Mouse (Mus musculus): ENCODE measurements at regions not wholly inside any gene's neighbourhood (a gene's known extent, or its start where the extent isn't known, plus 50 kb on each side); places are given as distances from the start of the nearest gene placed in this dataset.
"Not testable (repeated sequence)": the region's sequence is repeated elsewhere in the genome, so short reads cannot be mapped to it uniquely, and the experiment has no call there.

DNA sequence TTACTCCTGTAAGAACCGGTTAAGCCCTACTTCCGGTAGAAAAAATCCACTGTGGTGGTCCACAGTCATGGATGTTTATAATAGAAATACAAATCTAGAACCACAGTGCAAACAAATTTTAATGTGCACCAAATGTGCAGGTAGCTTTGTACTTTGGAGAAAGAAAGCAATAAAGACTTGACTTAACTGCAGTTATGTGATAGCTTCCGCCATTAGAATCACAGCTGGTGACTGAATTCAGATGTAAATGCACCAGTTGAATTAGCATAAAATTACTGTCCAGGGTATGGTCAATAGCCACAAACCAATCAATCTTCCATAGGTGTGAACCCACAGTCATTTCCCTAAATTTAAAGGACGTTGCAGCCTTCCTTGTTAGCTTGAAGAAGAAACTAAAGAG lies 367.2 kb downstream of the Trib2 start:
- no peak for DNase-seq (ENCODE audit: low spot score in 2 of 2)

DNA sequence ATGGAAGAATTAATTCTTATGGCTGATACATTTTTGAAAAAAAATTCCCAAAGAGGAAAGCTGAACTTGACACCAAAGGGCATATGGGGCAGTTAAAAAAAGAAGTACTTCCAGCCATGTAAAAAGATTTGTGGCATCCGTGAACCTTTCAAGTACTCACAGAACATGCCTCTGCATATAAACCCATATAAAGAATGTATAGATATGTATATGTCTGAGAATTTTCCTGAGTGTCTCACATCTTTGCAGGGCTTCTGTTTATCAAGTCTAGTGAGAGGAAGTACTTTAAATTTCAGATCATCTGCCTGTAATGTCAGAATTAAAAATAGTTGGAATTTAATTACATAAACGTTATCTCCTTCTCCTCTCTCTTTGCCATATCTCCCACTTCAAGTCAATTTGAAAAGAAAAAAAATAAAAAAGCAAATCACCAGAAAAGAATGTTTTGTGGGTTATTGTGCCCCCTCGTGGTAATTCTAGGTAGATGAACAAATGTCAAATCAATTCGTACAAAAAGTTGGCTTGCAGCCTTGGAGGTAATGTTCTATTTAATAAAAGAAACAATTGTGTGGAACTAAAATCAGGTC lies 400.4 kb downstream of the Trib2 start:
- peak; percentile 5 to 61 for DNase-seq (ENCODE audit: low spot score in 2 of 2)

DNA sequence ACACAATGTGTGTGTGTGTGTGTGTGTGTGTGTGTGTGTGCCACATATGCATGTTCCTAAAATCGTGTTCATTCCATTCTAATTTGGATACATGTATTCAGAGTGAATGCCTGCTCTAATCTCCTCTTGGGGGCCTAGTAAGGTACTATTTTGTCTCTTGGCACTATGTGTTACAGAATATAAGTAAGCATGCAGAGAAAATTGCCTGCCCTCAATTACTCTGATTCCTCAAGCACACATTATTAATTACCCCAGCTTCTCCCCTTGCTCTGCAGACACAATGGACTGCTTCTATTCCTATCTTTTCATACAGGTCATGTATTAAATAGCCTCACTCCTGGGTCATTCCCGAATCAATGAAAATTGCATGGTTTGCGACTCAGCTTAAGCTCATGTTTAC lies 406.3 kb downstream of the Trib2 start:
- DNase-seq (ENCODE audit: low spot score in 2 of 2) = no peak

DNA sequence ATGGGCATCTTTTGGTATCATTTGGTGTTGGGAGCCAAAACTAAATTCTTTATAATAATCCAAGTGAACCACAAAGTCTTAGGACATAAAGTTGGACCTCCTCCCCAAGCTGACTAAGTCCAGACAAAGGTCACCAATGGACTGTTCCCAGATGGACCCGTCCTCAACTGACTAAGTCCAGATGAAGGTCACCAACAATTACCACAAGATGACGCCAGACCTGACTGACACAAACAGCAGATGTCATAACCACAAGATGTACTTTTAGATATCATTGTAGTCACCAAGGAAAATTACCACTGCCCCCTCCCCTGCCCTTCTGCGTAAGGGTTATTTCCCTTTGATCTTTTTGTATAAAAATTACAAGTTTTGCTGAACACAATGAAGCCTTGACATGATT lies 409.1 kb downstream of the Trib2 start:
- not testable (repeated sequence) for DNase-seq (ENCODE audit: low spot score in 2 of 2)

DNA sequence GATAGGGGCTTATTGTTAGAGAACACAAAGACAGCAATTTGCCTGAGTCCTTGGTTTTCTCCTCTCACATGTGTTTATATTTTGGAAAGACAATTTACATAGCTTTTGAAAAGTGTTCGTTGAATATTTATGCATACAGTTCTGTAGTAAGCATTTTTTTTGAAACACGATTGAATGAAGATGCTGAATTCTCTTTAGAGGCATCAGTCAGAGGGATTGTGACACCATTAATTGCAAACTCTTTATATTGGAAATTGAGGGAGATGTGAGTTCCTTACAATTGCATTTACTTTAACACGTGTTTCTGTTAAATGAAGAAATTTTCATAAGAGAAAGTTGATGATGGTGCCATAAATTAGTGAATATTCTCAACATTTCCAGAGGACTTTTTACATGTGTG lies 424.1 kb downstream of the Trib2 start:
- no peak for DNase-seq (ENCODE audit: low spot score in 2 of 2)

DNA sequence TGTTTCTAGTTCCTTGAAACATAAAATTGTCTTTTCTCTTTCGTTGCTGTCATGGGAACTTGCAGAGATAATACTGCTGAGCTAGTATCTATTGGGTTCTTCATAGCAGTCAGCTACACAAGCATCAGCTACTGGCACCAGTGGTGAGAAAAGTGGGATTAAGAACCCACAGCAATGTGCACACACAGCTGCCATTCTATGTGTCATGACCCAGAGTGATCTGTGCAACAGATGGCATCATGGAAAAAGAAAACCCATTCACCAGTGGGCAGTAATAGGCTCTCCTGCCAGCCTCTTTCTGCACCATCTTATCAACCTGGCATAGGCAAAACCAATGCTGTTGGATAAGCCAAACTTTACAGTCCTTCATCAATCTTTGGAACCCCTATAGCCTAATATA lies 428.1 kb downstream of the Trib2 start:
- DNase-seq (ENCODE audit: low spot score in 2 of 2) = no peak

DNA sequence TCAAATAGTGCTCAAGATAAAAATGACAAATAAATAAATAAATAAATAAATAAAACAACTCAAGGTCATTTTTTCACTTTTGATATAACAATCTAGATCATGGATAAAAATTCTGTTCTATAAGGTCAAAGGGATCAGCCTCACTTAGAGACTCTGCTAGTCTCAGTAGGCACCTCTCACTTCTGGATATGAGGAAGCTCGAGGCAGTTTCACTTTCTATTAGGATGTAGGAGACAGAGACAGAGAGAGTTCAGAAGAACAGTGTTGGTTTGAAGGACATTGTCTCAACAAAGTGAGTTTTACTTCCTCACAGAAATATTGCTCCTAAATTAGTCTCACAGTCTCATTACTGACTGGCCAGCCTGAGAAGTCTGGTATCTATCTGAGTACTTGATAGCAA lies 458.9 kb downstream of the Trib2 start:
- no peak for DNase-seq (ENCODE audit: low spot score in 2 of 2)

DNA sequence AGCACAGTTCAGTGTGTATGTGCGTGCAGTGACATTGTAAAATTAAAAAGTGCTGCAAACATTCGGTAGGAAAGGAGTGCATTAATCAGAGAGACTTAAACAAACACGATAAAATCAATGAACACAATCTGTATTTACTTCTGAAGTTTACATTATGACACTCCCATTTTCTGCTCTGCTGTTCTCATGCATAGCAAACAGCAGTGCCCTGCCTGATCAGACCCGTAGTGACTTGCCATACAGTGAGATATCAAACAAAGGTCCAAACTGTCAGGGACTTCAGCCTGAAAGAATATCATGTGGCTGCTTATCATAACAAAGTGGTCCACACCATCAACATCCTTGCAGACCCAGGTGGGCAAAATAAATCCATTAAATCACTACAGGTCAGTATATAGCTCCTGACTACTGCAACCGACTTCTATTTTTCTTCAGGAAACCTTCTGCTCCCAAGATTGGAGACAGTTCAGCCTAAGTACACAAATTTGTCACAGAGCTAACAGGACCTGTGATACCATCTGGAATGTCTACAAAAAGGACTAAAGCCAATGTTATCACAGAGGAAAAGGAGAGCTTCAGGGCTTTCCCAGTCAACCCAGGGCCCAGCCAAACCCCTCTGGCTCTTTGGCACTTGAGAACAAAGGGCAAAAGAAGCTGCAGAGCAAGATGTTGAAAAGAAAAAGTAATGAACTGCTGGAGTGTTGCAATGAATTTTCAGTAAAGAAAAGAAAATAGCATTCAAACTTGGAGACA lies 495.8 kb downstream of the Trib2 start:
- no peak for DNase-seq (ENCODE audit: low spot score in 2 of 2)

DNA sequence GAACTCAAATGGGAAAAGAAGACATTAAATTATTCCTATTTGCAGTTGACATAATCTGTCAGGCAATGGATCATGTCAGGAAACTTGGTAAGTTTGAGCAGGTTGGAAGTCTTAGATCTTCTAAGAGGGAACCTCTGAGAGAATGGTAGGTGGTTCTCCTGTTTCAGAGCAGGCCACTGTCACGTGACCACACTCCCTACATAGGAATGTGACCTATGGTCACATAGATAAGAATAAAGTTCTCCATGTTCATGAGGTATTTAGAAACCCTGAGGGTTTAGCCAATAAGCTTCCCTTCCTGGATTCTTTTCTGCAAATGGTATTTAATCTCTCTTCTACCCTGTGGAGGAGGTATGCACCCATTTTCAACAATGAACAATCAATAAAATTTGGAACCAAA lies 497.1 kb downstream of the Trib2 start:
- no peak for DNase-seq (ENCODE audit: low spot score in 2 of 2)

DNA sequence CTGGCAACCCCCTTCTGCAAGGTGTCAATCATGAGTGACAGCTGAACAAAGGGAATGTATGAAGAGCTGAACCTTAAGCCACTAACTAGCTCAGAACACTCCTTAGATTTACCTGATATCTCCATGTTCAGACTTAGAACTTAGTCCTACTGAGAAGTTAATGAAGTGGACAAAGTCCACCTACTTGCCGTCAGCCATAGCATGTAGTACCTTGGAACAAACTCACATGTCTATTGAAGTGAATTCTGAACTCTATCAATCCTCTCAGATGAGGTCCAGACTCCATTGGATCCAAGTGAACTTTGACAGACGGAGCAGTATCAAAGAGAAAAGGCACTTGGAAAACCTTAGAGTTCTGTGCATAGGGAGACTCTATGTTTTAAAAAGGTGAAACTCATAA lies 521.8 kb downstream of the Trib2 start:
- no peak for DNase-seq (ENCODE audit: low spot score in 2 of 2)

DNA sequence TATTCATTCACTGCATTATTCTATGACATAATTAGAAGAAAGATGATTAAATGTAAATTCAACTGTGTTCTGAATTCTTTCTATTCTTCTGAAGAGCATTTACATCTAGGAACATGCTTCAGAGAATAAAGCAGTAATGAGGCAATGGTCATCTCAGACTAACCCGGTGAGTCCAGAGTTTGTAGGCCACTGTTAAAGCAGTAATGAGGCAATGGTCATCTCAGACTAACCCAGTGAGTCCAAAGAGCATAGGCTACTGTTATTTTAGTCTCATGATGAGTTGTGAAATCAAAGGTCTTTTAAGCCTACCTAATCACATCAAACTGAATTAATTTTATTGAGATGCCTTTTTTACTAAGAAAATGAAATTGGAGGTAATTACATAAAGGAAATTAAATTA lies 554.6 kb downstream of the Trib2 start:
- no peak for DNase-seq (ENCODE audit: low spot score in 2 of 2)

DNA sequence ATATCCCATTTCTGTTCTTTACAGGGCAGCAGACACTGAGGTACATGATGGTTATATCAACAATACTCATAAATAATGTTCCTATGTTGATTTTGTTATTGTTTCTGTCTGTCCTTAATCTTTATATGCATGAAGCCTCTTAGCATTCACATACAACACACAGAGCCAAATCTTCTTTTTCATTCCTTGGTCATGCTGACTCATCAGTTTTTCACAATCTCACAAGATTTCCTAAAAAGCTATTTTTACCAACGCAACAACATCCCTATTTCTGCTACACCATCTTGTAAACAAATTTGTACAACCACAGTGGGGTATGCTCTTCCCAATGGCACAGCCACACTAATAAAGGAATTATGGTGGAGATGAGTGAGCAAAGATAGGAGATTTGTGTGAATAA lies 555.1 kb downstream of the Trib2 start:
- DNase-seq (ENCODE audit: low spot score in 2 of 2) = no peak

DNA sequence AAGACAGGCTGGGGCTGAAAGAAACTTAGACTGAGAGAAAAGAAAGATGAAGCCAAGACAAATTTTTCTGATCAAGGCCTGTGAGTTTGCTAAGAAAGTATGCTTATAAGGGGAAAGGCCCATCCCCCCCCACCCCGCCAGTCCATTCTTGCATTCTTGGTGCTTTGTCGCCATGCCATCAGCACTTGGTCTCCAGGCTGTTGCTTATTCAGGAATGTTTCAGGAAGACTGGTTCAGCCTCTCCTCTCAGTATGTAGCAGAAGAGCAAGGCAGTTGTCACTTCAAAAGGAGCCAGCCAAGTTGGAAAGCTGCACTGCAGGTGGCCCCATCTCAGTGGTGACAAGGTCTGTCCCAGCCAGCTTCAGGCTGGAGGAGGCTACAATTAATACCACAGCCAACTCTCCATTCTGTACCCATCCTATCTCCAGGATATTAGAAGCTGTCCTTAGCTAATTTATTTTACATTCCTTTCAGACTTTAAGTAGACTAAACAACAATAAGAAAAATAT lies 555.8 kb downstream of the Trib2 start:
- DNase-seq (ENCODE audit: low spot score in 2 of 2) = no peak

DNA sequence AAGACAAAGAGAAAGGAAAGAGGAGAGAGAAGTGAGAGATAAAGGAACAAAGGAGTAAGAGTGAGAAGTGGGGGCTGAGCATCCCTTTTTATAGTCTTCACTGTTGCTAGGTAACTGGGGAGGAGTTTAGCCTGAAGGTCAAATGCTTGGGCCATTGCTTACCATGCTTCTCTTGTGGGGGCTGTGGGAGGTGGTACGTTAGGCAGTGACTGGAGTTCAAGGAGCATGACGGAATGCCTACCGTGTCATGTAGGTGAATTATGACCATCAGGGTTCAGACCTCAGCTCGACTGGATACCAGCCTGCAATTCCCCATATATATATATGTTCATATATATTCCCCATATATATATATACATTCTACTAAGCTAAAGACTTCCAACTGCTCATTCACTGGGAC lies 571.8 kb downstream of the Trib2 start:
- DNase-seq (ENCODE audit: low spot score in 2 of 2) = no peak

DNA sequence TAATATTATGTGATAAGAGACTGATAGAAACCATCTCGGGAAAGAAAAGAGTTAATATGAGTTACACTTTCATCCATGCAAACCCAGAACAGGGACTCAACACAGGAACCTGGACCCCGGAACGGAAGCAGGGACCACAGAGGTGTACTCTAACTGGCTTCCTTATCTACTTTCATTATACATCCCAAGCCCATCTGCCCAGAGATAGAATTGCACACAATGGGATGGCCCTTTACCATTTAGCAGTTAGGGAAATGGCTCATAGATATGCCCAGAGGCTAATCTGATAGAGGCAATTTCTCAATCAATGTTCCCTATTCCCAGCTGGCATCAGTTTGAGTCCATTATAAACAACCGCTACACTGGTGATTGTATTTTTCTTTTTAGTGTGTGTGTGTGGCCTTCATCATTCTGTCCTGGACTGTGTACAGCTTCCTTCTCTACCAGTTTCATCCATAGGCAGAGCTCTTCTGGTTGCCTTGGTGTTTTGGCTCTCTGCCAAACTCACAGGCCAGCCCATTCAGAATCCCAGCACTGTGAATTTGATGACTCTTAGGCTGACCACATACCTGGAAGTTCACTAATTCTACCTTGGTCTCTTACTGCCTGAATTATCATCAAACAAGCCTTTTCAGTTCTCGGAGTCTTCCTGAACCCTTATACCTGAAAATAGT lies 594.1 kb downstream of the Trib2 start:
- DNase-seq (ENCODE audit: low spot score in 2 of 2) = no peak

DNA sequence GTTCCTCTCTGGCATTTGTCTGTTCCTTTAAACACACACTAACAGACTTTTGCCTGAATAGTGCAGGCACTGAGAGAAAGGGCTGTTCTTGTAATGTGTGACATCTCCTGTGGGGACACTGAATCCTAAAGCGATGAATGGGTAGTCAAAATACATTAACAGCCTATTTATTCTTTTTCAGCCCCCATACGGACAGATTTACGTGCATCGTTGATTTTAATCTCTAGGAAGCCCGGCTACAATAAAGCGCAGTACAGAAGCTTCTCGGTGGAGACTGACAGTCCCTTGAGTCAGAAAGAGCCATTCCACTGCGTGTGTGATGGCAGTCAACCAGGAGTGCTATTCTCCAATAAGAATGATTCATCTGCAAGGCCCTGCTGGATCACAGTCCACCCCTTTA lies 598.2 kb downstream of the Trib2 start:
- peak in 1 of 2 experiments; percentile 3 for DNase-seq (ENCODE audit: low spot score in 2 of 2)

DNA sequence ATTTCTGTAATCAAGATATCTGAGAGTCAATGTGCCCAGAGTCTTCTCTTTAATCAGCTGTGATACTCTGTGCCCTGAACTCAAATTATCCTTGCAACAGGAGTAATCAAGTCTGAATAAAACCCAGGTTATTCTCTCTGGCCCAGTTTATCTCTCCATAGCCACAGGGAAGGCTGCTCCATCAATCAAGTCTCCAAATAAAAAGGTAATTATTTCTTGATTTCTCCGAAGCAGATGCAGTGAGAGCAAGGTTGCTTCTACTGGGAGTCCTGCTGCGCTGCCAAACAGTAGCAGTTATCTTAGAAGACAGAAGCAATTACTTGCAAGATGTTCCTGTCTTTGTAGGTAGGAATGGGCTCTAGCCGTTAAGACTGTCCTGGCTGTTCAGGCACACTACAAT lies 600.5 kb downstream of the Trib2 start:
- DNase-seq (ENCODE audit: low spot score in 2 of 2) = no peak

DNA sequence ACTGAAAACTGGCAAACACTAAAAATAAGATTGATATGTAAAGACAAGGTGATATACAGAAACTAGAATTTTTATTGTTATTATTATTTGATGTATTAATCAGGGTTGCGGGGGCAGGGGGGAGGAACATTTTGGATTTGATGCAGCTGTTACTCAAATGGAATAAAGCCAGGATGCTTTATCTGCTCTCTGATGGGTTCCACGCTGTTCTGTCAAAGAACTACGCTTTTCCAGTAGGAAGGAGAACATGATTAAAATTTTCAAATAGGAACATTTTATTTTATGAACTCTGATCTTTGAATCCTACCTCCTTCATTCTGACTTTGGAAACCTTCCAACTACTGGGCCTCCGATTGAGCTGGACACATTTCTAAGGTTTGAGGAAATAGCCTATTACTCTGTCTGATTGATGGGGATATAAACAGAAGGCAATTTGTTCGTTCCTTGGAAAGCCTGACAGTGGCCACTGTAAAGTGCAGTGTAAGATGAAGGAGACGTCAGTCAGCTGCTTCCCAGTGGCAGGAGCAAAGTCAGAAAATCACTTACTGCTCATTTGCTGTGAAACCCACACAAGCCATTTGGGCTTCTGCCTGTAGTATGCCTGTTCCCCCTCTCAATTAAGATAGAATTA lies 642.2 kb downstream of the Trib2 start:
- DNase-seq (ENCODE audit: low spot score in 2 of 2) = peak in 1 of 2 experiments; percentile 28

DNA sequence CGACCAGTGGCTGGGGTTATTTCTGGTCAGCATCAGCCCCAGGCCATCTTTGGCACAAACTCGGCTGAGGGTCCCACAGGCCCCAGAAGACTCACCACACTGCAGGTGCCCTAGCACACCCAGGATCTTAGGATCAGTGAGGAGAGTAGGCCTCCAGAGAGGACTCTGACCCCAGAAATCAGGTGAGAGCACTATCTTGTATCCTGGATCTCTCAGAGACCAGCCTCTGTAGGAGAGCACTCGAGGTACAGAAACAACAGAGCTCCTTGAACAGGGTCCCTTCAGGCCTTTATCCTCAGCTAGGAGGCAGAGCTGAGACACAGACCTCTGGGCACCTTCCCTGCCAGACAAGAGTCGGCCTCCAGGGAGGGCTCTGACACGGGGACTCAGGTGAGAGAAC lies 654.1 kb downstream of the Trib2 start:
- no peak for DNase-seq (ENCODE audit: low spot score in 2 of 2)

DNA sequence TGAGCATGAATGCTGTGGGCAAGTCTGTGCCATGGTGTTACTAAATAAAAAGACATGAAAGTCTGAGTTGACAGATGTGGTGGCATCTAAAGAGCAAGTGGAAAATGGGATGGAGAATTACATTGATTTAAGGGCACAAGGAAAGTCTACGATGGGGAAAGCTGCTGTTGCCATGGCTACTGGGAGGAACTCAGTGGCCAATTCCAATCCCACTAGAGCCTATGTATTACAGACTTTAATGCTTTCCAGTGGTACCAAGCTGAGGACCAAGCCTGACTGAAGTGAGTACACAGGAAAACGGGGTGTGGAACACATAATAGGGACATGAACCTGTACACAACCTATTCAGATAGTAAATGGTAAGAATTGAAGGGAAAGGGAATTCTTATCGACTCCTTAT lies 654.9 kb downstream of the Trib2 start:
- no peak for DNase-seq (ENCODE audit: low spot score in 2 of 2)

DNA sequence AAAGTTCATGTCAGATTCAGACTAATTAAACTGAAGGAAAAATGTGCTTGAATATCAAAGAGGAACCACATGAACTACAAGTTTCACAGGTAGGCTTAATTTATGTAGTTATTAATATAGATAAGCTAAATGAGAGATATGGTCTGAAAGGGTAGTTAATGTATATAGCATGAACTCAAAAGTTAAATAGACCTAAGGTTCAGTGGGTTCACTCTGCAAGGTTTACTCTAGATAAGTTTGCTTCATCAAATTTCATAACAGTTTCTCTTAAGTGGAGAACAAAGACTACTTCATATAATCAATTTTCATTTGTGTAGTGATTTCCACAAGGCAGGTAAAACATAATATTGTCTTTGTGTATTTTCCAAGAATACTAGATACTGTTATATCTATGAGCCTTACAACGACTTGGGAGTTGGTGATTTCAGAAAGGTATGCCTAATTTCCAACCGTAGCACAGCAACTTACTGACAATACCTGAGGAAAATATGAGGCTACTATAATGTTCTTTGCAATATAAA lies 656.2 kb downstream of the Trib2 start:
- DNase-seq (ENCODE audit: low spot score in 2 of 2) = no peak

DNA sequence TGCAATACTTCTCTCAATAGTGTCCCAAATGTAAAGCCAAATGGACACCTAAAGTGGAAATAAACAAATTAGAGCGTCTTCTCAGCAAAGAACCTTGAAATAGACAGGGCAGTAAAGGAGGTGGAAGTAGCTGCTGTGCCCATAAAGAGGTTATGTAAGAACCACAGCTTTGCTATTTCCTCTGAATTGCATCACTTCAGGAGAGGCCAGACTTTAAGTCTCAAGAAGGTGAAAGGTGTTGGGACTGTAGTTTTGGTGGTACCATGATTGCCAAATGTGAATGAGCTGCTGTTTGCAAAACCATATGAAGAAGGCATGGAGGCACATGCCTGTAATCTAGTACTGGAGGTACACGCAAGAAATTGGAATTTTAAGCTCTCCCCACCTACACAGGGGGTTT lies 670.3 kb downstream of the Trib2 start:
- DNase-seq (ENCODE audit: low spot score in 2 of 2) = no peak
